Mouse (Mus musculus): ENCODE data around the gene Ppfia4. TPM values are rescaled to one million over a fixed set of nuclear protein-coding genes. Genes with fewer than 3 reads are reported as not detected.
A peak's percentile ranks its signal among the peaks of the same experiment; 100 is the strongest.

The Ppfia4 gene
- total and polyA plus RNA-seq, 3 experiments = 0.30 to 5.4 (median 1.8) TPM

DNA sequence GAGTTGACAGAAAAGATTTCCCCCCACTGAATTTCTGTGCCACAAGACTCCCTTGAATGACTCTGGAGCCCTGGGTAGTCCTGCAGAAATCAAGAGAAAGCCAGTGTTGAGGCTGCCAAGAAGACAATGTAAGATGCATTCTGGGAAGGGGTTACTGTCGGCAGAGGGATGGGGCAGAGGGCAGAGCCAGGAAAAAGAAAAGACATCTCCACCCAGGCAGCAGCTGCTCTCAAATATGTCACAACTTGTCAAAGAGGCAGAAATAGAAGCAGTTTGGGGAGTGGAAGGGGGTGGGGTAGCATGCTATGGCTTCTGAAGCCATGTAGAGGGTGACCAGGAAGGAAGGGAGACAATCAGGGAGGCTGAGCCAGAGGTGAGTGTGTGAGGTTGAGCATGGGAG is 49.6 kb downstream of the Ppfia4 start:
- in situ Hi-C loops (cut with MboI; ENCODE audit: low pct_ligation_motif_present, low pct_unique_long_range_greater_than_20kb, low sequenced_read_pairs) (no loop called here), dilution Hi-C loops (cut with MboI; ENCODE audit: extremely low pct_ligation_motif_present, extremely low pct_unique_long_range_greater_than_20kb, low sequenced_read_pairs) (no loop called here)
- Histone ChIP-seq H3K9ac (ENCODE audit: insufficient read depth, low read depth) (no peak overlapping the region), H3K79me2 (replicated peaks; ENCODE audit: control insufficient read depth, extremely low read depth, insufficient read depth, poor library complexity, severe bottlenecking) (no peaks in the 10 kb centered on the region), H3K27ac (ENCODE audit: insufficient read depth, low read depth) (peak overlapping the region; percentile 3; the same call in 1 of the 2 replicates), H3K27me3 (replicated peaks) (no peaks in the 10 kb centered on the region), H3K36me3 (replicated peaks in 1 of 2; ENCODE audit: control insufficient read depth in 1 of 2, insufficient read depth in 1 of 2, low read length in 1 of 2) (no peaks in the 10 kb centered on the region), H3K4me2 (ENCODE audit: insufficient read depth, low read depth, poor library complexity, severe bottlenecking) (no peak overlapping the region), H3K4me1 (ENCODE audit: control insufficient read depth in 1 of 2, insufficient read depth in 2 of 2) (peaks cover 36 to 79% of the 10 kb centered on the region in 2 experiments), H3K4me3 (replicated peaks in 1 of 3; ENCODE audit: low read depth in 2 of 3, low read length in 2 of 3, poor library complexity in 1 of 3) (no peak overlapping the region), H3K9me3 (replicated peaks; ENCODE audit: low read length) (no peaks in the 10 kb centered on the region)
- 0 out of 2 replicates have a peak, but pooled peaks have one; percentile 15 for TF ChIP-seq ETS1 (conservative IDR thresholded peaks at IDR 0.05; ENCODE audit: low read depth, low read length)
- no peak for TF ChIP-seq MAZ (IDR thresholded peaks at IDR 0.05; ENCODE audit: low read depth, low read length)
- no peak for TF ChIP-seq CTCF (conservative IDR thresholded peaks at IDR 0.05 in 1 of 2, IDR thresholded peaks at IDR 0.05 in 1 of 2; ENCODE audit: low read depth in 2 of 2, low read length in 2 of 2)
- no peak for TF ChIP-seq MAFK (IDR thresholded peaks at IDR 0.05; ENCODE audit: insufficient replicate concordance, low read length)
- peak; percentile 83 for TF ChIP-seq MEF2A (IDR thresholded peaks at IDR 0.05; ENCODE audit: borderline replicate concordance, low read depth, low read length)
- TF ChIP-seq TBP (conservative IDR thresholded peaks at IDR 0.05; ENCODE audit: low read depth, low read length) = no peak
- TF ChIP-seq CHD1 (IDR thresholded peaks at IDR 0.05; ENCODE audit: low read depth, low read length) = no peak
- peak; percentile 56 for DNase-seq (ENCODE audit: extremely low read depth)

DNA sequence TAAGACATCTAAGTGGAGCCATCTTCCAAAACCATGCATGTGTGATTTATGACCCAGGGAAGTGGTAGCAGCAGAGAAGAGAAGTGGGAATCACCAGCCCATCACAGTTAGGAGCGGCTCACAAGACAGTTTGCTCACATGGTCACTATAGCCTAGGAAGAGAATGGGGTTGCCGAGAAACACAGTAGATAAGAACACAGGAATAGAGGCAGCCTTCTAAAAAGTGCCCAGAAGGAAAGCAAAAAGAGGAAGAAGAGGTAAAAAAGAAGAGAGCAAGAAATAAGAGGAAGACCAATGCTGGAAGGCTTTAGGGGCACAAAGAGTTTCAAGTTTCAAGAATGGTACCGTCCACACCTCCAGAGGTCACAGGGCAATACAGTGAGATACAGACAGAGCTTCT is 50.4 kb downstream of the Ppfia4 start:
- Histone ChIP-seq H3K4me1 (ENCODE audit: control insufficient read depth in 1 of 2, insufficient read depth in 2 of 2) (peaks cover 36 to 73% of the 10 kb centered on the region in 2 experiments), H3K9ac (ENCODE audit: insufficient read depth, low read depth) (no peak overlapping the region), H3K4me2 (ENCODE audit: insufficient read depth, low read depth, poor library complexity, severe bottlenecking) (no peak overlapping the region), H3K79me2 (replicated peaks; ENCODE audit: control insufficient read depth, extremely low read depth, insufficient read depth, poor library complexity, severe bottlenecking) (no peaks in the 10 kb centered on the region), H3K9me3 (replicated peaks; ENCODE audit: low read length) (no peaks in the 10 kb centered on the region), H3K4me3 (replicated peaks in 1 of 3; ENCODE audit: low read depth in 2 of 3, low read length in 2 of 3, poor library complexity in 1 of 3) (no peak overlapping the region), H3K27me3 (replicated peaks) (no peaks in the 10 kb centered on the region), H3K36me3 (replicated peaks in 1 of 2; ENCODE audit: control insufficient read depth in 1 of 2, insufficient read depth in 1 of 2, low read length in 1 of 2) (no peaks in the 10 kb centered on the region), H3K27ac (ENCODE audit: insufficient read depth, low read depth) (no peak overlapping the region)
- in situ Hi-C loops (cut with MboI; ENCODE audit: low pct_ligation_motif_present, low pct_unique_long_range_greater_than_20kb, low sequenced_read_pairs) (no loop called here), dilution Hi-C loops (cut with MboI; ENCODE audit: extremely low pct_ligation_motif_present, extremely low pct_unique_long_range_greater_than_20kb, low sequenced_read_pairs) (no loop called here)
- TF ChIP-seq HCFC1 (IDR thresholded peaks at IDR 0.05; ENCODE audit: low read depth, low read length) (no peak), POLR2AphosphoS2 (IDR thresholded peaks at IDR 0.05; ENCODE audit: low read depth, low read length) (no peak), BHLHE40 (IDR thresholded peaks at IDR 0.05; ENCODE audit: low read depth, low read length) (no peak), MXI1 (IDR thresholded peaks at IDR 0.05; ENCODE audit: low read depth, low read length) (no peak), KAT2A (IDR thresholded peaks at IDR 0.05; ENCODE audit: insufficient replicate concordance, low read length) (no peak), NRF1 (IDR thresholded peaks at IDR 0.05; ENCODE audit: low read depth, low read length) (no peak), GABPA (IDR thresholded peaks at IDR 0.05; ENCODE audit: insufficient replicate concordance, low read depth, low read length) (no peak), MAFK (IDR thresholded peaks at IDR 0.05; ENCODE audit: insufficient replicate concordance, low read length) (no peak), ZMIZ1 (IDR thresholded peaks at IDR 0.05; ENCODE audit: low read depth, low read length) (no peak), IRF4 (IDR thresholded peaks at IDR 0.05; ENCODE audit: low read depth, low read length) (no peak), RCOR1 (conservative IDR thresholded peaks at IDR 0.05; ENCODE audit: low read depth, low read length) (no peak), UBTF (IDR thresholded peaks at IDR 0.05; ENCODE audit: low read depth, low read length) (no peak), CTCF (conservative IDR thresholded peaks at IDR 0.05 in 1 of 2, IDR thresholded peaks at IDR 0.05 in 1 of 2; ENCODE audit: low read depth in 2 of 2, low read length in 2 of 2) (no peak), CHD1 (IDR thresholded peaks at IDR 0.05; ENCODE audit: low read depth, low read length) (no peak)
- DNase-seq (ENCODE audit: extremely low read depth) = no peak

Measured in CH12.LX (cell line).